Comparison of ENCODE assay signal across 8 mouse cellular contexts in the genomic region with DNA sequence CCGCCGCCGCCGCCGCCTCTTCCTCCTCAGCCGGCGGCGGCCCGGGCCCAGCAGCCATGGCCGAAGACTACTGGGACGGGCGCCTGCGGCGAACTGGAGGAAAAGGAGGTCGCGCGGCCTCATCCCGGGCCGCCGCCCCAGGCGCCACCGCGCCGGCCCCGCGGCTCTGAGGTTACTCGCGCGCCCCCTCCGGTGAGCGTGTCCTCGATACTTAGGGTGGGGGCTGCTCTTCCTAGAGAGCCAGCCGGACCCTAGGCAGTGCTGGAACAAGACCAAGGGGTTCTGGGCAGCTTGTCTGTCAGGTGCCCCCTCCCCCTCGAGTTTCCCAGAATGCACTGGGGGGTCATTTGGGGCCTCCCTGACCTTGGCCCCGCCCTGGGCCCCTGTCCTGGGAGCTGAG. TPM values are rescaled to one million over a fixed set of nuclear protein-coding genes. Genes with fewer than 3 reads are reported as not detected.
DNase-seq lines count a peak whose midpoint lies in the region; ATAC-seq and TF ChIP-seq lines count a peak whose summit lies in the region.

No protein-coding gene starts in this region.

- peak overlapping the region; percentile 75 for H3K27ac ChIP-seq in brown adipose tissue, adult 24 weeks (replicated peaks; ENCODE audit: low read depth, low read length)
- peak overlapping the region; percentile 93 for H3K27ac ChIP-seq in forebrain, embryonic 10.5 days
- H3K27ac ChIP-seq in heart, embryonic 14.5 days (replicated peaks in 1 of 2; ENCODE audit: control insufficient read depth in 1 of 2, insufficient read depth in 1 of 2, low read depth in 2 of 2, low read length in 2 of 2), result peak overlapping the region; percentile 97 to 98
- H3K27ac ChIP-seq in liver, embryonic 13.5 days, result peak overlapping the region; percentile 90
- H3K27ac ChIP-seq in stomach, postnatal 0 days (replicated peaks), result peak overlapping the region; percentile 96

- H3K9me3 ChIP-seq in forebrain, embryonic 10.5 days, result no peaks in the 10 kb centered on the region
- no peaks in the 10 kb centered on the region for H3K9me3 ChIP-seq in heart, embryonic 14.5 days (ENCODE audit: control insufficient read depth, low read length)
- no peaks in the 10 kb centered on the region for H3K9me3 ChIP-seq in liver, embryonic 13.5 days (replicated peaks)
- no peaks in the 10 kb centered on the region for H3K9me3 ChIP-seq in stomach, postnatal 0 days (ENCODE audit: control insufficient read depth, low read length)

- H3K27me3 ChIP-seq in forebrain, embryonic 10.5 days (ENCODE audit: poor library complexity, severe bottlenecking), result no peaks in the 10 kb centered on the region
- no peaks in the 10 kb centered on the region for H3K27me3 ChIP-seq in heart, embryonic 14.5 days (ENCODE audit: control insufficient read depth, insufficient read depth, low read length)
- no peaks in the 10 kb centered on the region for H3K27me3 ChIP-seq in liver, embryonic 13.5 days
- H3K27me3 ChIP-seq in stomach, postnatal 0 days (ENCODE audit: control insufficient read depth, insufficient read depth, low read length), result no peaks in the 10 kb centered on the region

- 18% methylated on average over 29 of the region's 35 CpGs for WGBS in forebrain, embryonic 10.5 days
- 21% methylated on average over 23 of the region's 35 CpGs for WGBS in heart, embryonic 14.5 days
- 7% methylated on average over 30 of the region's 35 CpGs for WGBS in liver, embryonic 13.5 days (ENCODE audit: insufficient replicate concordance)
- 3% methylated on average over 9 of the region's 35 CpGs for WGBS in stomach, postnatal 0 days

- DNase-seq in CD8-positive naive resting alpha-beta T cell, adult 2 months (ENCODE audit: low read depth in 2 of 2, low spot score in 2 of 2), result peak; percentile 14 to 28
- peak; percentile 62 for DNase-seq in forebrain, embryonic 10.5 days (ENCODE audit: extremely low spot score, low spot score)
- peak; percentile 69 for DNase-seq in kidney, postnatal 14 days
- DNase-seq in liver, embryonic 13.5 days, result peak; percentile 52
- peak; percentile 36 for DNase-seq in natural killer cell, adult 2 months (ENCODE audit: low spot score in 2 of 2)
- peak; percentile 63 for DNase-seq in stomach, postnatal 0 days (ENCODE audit: low spot score)

- peaks cover 5% of the 10 kb centered on the region for H3K4me1 ChIP-seq in brown adipose tissue, adult 24 weeks (ENCODE audit: control insufficient read depth, insufficient read depth, insufficient read length, low read length)
- H3K4me1 ChIP-seq in forebrain, embryonic 10.5 days, result peaks cover 20% of the 10 kb centered on the region
- peaks cover 0 to 11% of the 10 kb centered on the region in 2 experiments; a peak in 2 of 4 replicates for H3K4me1 ChIP-seq in heart, embryonic 14.5 days (ENCODE audit: control insufficient read depth in 2 of 2, insufficient read depth in 2 of 2, low read length in 2 of 2)
- peaks cover 25% of the 10 kb centered on the region for H3K4me1 ChIP-seq in liver, embryonic 13.5 days (replicated peaks)
- no peaks in the 10 kb centered on the region for H3K4me1 ChIP-seq in stomach, postnatal 0 days (replicated peaks; ENCODE audit: control insufficient read depth, insufficient read depth)

- H3K4me2 ChIP-seq in heart, embryonic 14.5 days (ENCODE audit: low read length), result peak overlapping the region; percentile 76
- H3K4me2 ChIP-seq in liver, embryonic 13.5 days, result peak overlapping the region; percentile 80
- peak overlapping the region; percentile 59 for H3K4me2 ChIP-seq in stomach, postnatal 0 days (replicated peaks; ENCODE audit: low read depth)

- peak overlapping the region; percentile 97 for H3K4me3 ChIP-seq in brown adipose tissue, adult 24 weeks (ENCODE audit: insufficient read depth, low read depth, low read length)
- H3K4me3 ChIP-seq in forebrain, embryonic 10.5 days, result peak overlapping the region; percentile 67
- peak overlapping the region; percentile 65 to 80 for H3K4me3 ChIP-seq in heart, embryonic 14.5 days (ENCODE audit: control insufficient read depth in 1 of 2, insufficient read depth in 1 of 2, low read depth in 1 of 2, low read length in 2 of 2)
- H3K4me3 ChIP-seq in liver, embryonic 13.5 days (replicated peaks), result peak overlapping the region; percentile 81
- H3K4me3 ChIP-seq in stomach, postnatal 0 days (ENCODE audit: low read depth, low read length), result peak overlapping the region; percentile 70

- TF ChIP-seq CTCF in stomach, postnatal 0 days (IDR thresholded peaks at IDR 0.05; ENCODE audit: low read depth), result peak; percentile 37; the same call in 1 of the 2 replicates

- H3K36me3 ChIP-seq in forebrain, embryonic 10.5 days (replicated peaks), result peaks cover 31% of the 10 kb centered on the region
- H3K36me3 ChIP-seq in heart, embryonic 14.5 days (ENCODE audit: control insufficient read depth, insufficient read depth, low read length), result peaks cover 24% of the 10 kb centered on the region
- peaks cover 15% of the 10 kb centered on the region for H3K36me3 ChIP-seq in liver, embryonic 13.5 days
- H3K36me3 ChIP-seq in stomach, postnatal 0 days (ENCODE audit: control insufficient read depth, insufficient read depth, low read length), result no peaks in the 10 kb centered on the region

- peak; percentile 56 for ATAC-seq in heart, embryonic 14.5 days (ENCODE audit: insufficient number of reproducible peaks, insufficient read depth, low FRiP score, low read depth)
- ATAC-seq in liver, embryonic 13.5 days (ENCODE audit: low read depth), result peak; percentile 39
- peak; percentile 21 for ATAC-seq in stomach, postnatal 0 days (ENCODE audit: low FRiP score, low TSS enrichment)

- peak overlapping the region; percentile 94 for H3K9ac ChIP-seq in heart, embryonic 14.5 days (ENCODE audit: low read length)
- H3K9ac ChIP-seq in liver, embryonic 13.5 days, result peak overlapping the region; percentile 94
- H3K9ac ChIP-seq in stomach, postnatal 0 days (ENCODE audit: low read length), result peak overlapping the region; percentile 85

- no peak for TF ChIP-seq EP300 in stomach, postnatal 0 days (optimal IDR thresholded peaks at IDR 0.05)

RNA-seq across cellular contexts. Expression of gene Cdk16, which starts 0.9 kb away (rescaled TPM):
- 134 and 135 TPM in 2 replicates for polyA plus RNA-seq in brown adipose tissue, adult 24 weeks (2012; ENCODE audit: insufficient read depth, insufficient read length, missing spikeins)
- 109 and 113 TPM in 2 replicates for polyA plus RNA-seq in forebrain, embryonic 10.5 days (2016; fragmentation: Nextera tagmentation; extraction: Ambion mirVana)
- 71.3 and 85.2 TPM in 2 replicates for polyA plus RNA-seq in heart, embryonic 14.5 days (2014; fragmentation: Nextera tagmentation; extraction: Ambion mirVana)
- 32.0 and 36.7 TPM in 2 replicates for polyA plus RNA-seq in liver, embryonic 13.5 days (2015; fragmentation: Nextera tagmentation; extraction: Ambion mirVana)
- 47.3 and 53.5 TPM in 2 replicates for polyA plus RNA-seq in stomach, postnatal 0 days (2015; fragmentation: Nextera tagmentation; extraction: Ambion mirVana)

RNA-seq across cellular contexts. Expression of gene Usp11, which starts 15.1 kb away (rescaled TPM):
- 1.5 and 1.8 TPM in 2 replicates for polyA plus RNA-seq in brown adipose tissue, adult 24 weeks (2012; ENCODE audit: insufficient read depth, insufficient read length, missing spikeins)
- 51.7 and 54.1 TPM in 2 replicates for polyA plus RNA-seq in forebrain, embryonic 10.5 days (2016; fragmentation: Nextera tagmentation; extraction: Ambion mirVana)
- polyA plus RNA-seq in heart, embryonic 14.5 days (2014; fragmentation: Nextera tagmentation; extraction: Ambion mirVana), result 33.6 and 34.5 TPM in 2 replicates
- polyA plus RNA-seq in liver, embryonic 13.5 days (2015; fragmentation: Nextera tagmentation; extraction: Ambion mirVana), result 7.3 and 8.7 TPM in 2 replicates
- polyA plus RNA-seq in stomach, postnatal 0 days (2015; fragmentation: Nextera tagmentation; extraction: Ambion mirVana), result 3.8 and 4.2 TPM in 2 replicates

RNA-seq across cellular contexts. Expression of gene Uba1, which starts 30.5 kb away (rescaled TPM):
- 125 and 140 TPM in 2 replicates for polyA plus RNA-seq in brown adipose tissue, adult 24 weeks (2012; ENCODE audit: insufficient read depth, insufficient read length, missing spikeins)
- 251 and 252 TPM in 2 replicates for polyA plus RNA-seq in forebrain, embryonic 10.5 days (2016; fragmentation: Nextera tagmentation; extraction: Ambion mirVana)
- polyA plus RNA-seq in heart, embryonic 14.5 days (2014; fragmentation: Nextera tagmentation; extraction: Ambion mirVana), result 143 and 144 TPM in 2 replicates
- polyA plus RNA-seq in liver, embryonic 13.5 days (2015; fragmentation: Nextera tagmentation; extraction: Ambion mirVana), result 118 and 140 TPM in 2 replicates
- 89.4 and 93.1 TPM in 2 replicates for polyA plus RNA-seq in stomach, postnatal 0 days (2015; fragmentation: Nextera tagmentation; extraction: Ambion mirVana)

Comparison
In these comparisons a context has a peak if more than half of its experiments do, and no peak if none do; other contexts are left out.
1. Peak in every context shown above with its lines: DNase-seq, ATAC-seq, H3K4me3 ChIP-seq and H3K27ac ChIP-seq.